Mouse (Mus musculus): ENCODE data around the gene Akap1.

Akap1 gene

GRCm38 (mm10) chr11:88884376-88885065, 20.1 kb upstream of the Akap1 start:
- DNase-seq (ENCODE audit: low read depth, low spot score) = peak; percentile 47

- no peak for DNase-seq (ENCODE audit: low read depth, low spot score)
These were observed 13.6 kb upstream of the Akap1 start for GRCm38 (mm10) chr11:88878011-88878410.

GRCm38 (mm10) chr11:88873667-88874030, 9.3 kb upstream of the Akap1 start:
- peak; percentile 59 for DNase-seq (ENCODE audit: low read depth, low spot score)

GRCm38 (mm10) chr11:88873027-88873666, 8.8 kb upstream of the Akap1 start:
- no peak for DNase-seq (ENCODE audit: low read depth, low spot score)

DNA sequence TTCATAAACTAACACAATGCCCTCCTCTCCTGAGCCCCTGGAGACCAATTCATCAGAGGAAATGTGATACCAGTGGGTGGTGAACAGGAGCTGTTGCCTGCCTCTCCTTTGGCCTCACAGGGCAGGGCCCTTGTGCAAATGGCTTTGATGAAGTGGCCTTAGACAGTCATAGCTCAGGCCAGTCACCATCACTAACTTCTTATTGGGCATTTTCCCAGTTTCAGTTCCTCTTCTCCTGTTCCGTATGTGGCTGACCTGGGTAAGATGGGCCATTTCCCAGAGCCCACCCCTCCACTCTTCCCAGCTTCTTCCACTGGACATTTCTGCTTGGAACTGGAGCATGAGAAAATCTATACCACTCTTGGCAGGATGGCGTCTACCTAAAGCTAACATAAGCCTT, 5.1 kb upstream of the Akap1 start:
- DNase-seq (ENCODE audit: low read depth, low spot score) = no peak

- peak; percentile 60 for DNase-seq (ENCODE audit: low read depth, low spot score)
These were observed 405 bp downstream of the Akap1 start for GRCm38 (mm10) chr11:88863904-88864457.

DNA sequence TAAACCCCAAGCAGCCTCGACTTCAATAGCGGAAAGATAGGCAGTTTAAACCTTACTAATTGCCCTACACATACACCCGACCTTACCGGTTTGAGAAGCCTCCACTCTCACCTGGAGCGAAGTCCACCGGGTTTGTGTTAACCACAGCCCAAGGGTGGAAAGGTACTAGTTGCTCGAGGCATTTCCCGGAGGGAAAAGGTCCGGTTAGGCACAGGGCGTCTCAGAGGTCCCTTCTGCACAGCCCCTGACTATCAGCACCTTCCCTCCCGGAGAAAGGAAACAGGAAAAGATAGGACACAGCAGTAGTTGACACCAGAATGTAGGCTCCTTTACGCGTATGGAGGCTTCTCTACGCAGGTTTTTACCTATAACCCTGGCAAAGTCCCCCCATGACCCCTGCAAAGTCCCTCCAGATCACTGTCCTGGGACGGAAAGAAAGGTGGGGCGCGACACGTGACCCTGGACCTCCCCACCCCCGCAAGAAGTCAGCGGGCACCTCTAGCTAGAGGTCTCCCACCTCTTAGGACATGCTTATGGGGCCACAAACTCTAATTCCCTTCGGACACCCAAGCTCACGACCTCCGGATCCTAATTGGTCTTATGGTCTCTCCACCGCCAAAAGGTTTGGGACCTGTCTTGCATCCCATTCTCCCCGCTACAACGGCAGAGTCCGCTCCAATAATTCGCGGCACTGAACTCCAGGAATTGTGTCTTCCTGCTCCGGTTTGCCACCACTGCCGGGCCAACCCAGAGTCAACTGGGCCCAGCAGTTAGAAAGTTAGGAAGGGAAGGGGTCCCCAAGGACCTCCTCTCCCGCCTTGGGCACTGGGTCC, 1.1 kb downstream of the Akap1 start:
- DNase-seq (ENCODE audit: low read depth, low spot score) = no peak

DNA sequence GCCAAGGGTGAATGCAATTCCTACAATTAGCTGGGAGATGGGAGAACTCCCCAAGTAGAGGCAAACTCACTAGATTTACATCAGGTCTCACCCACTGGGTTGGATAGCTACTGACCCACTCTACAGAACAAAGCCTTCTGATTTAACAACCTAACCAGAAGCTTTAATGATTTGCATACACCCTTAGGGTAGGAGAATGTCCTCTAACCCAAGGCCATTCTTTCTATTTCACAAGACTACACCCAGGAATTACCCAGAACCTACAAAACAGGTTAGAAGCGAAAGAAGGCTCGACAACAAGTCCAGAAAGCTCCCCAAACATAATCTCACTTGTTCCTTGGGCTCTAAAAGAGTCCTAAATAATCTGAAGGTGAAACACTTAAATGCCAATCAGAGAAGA, 2.0 kb downstream of the Akap1 start:
- no peak for DNase-seq (ENCODE audit: low read depth, low spot score)

GRCm38 (mm10) chr11:88861060-88861459, 3.3 kb downstream of the Akap1 start:
- DNase-seq (ENCODE audit: low read depth, low spot score) = no peak

DNA sequence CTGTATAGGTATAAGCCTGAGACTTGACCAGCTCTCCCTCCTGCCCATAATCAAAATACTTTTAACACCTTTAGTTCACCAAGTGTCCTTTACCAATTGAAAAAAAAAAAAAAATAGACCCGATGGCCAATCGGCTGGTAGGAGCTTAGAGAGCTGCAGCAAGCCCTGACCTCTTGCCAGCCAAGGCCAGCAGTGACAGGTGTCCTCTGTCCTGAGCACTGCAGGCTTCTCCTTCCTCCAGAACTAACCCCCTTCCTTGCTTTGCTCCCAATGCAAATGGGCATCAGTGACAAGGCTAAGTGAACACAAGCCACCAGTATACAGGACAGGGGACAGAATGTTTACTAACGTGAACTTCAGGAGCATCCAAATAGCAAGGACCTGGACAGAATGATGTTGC, 3.7 kb downstream of the Akap1 start:
- peak; percentile 61 for DNase-seq (ENCODE audit: low read depth, low spot score)

- no peak for DNase-seq (ENCODE audit: low read depth, low spot score)
These were observed 6.9 kb downstream of the Akap1 start for GRCm38 (mm10) chr11:88857311-88858005.

GRCm38 (mm10) chr11:88856383-88856782, 8.0 kb downstream of the Akap1 start:
- no peak for DNase-seq (ENCODE audit: low read depth, low spot score)

DNA sequence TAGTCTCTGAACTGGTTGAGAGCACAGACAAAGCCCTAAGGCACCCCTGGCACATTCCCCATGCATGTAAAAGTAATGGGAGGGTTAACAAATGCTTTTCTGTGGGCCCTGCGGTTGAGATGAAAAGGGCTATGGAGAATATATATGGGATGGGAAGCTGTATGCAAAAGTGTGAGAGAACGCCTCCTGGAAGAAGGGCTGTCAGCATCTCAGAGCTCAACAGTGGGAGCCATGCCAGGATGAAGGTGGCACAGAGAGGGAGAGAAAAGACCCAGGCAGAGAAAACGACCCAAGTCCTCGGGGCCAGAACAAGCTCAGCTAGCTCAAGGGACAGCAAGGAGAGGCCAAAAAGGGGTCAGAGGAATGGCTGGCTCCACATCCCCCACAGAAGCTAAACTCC, 8.6 kb downstream of the Akap1 start:
- DNase-seq (ENCODE audit: low read depth, low spot score) = peak; percentile 49

GRCm38 (mm10) chr11:88853588-88853987, 10.8 kb downstream of the Akap1 start:
- DNase-seq (ENCODE audit: low read depth, low spot score) = no peak

- DNase-seq (ENCODE audit: low read depth, low spot score) = no peak
These were observed 11.6 kb downstream of the Akap1 start for GRCm38 (mm10) chr11:88852806-88853205.

- peak; percentile 75 for DNase-seq (ENCODE audit: low read depth, low spot score)
These were observed 13.1 kb downstream of the Akap1 start for GRCm38 (mm10) chr11:88851049-88851825.

DNA sequence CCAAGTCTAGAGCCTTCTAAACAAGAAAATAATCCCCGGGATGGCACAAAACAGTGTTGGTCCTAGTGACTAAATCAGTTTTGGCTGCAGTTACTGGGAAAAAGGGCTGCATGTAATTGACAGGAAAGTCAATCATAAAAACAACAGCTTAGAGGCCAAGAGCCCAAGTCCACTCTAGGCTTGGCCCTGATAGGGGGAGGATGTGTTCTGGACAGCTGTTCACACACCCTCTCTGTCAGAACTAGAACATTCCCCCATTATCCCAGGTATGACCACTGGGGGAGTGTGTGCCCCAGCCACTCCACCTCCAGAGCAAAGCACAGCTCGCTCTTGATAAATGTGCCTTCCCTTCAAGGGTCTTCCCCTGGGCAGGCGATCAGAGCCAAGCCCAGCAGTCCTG, 14.7 kb downstream of the Akap1 start:
- DNase-seq (ENCODE audit: low read depth, low spot score) = no peak

DNA sequence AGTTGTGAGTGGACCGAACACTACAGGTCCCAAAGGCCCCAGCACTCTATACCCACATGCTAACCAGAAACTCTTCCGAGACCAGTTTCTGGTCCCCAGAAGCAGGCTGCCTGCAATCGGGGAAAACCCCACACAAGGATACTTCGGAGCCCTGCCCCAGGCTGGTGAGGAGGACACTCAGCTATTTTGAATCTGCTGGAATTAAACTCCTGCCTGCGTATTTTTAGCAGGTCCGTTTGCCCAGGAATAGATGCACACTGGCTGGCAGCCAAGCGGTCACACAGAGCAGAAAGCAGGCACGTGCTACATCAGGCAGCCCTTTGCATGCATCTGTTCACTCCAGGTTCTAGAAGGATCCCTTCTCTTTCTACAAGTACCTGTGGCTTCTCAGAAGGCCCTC, 15.1 kb downstream of the Akap1 start:
- peak; percentile 87 for DNase-seq (ENCODE audit: low read depth, low spot score)

DNA sequence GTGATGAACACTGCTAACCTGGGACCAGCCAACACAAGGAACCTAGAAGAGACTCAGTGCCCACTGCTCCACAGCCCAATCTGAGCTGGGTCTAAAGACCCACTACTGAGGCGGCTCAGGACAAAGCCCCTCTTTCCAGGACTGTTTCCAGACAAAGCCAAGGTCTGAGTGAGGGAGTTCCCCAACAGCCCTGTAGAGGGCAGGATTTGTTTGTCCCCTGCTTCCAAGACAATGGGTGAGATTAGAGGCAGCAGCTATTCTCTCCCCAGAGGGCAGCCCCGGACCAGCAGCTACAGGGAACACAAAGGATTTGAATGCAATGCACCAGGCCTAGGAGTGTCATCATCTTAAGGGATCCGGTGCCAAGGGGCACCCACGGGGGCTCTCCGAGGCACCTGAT, 15.8 kb downstream of the Akap1 start:
- peak; percentile 79 for DNase-seq (ENCODE audit: low read depth, low spot score)

DNA sequence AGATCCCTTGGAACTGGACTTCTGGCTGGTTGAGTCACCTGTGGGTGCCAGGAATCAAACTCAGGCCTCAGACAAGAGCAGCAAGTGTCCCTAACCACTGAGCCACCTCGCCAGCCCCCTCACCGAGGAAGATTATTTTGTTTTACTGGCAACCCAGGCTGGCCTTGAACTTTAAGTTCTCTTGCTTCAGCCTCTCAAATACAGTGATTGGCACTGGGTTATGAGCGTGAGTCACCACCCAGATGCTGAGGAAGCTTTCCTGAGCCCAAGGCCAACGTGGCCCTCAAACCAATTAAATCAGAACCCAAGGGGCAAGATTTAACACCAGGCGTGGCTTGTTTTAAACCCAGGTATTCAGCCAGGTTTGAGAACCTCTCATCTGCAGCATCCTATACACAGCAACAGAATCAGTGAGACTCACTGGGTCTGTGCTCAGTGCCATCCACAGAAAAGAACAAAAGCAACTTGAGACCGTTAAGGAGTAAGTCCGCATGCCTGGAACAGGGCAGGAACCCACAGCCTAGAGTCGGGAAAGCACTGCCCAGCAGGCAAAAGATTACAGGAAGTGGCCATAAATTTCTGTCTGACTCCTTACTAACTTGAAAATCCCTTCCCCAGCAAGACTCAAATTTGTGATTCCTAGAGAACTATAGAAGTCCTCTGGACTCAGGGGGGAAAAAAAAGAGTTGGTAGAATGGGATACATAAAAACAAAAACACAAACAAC, 16.9 kb downstream of the Akap1 start:
- no peak for DNase-seq (ENCODE audit: low read depth, low spot score)
